Mouse (Mus musculus): ENCODE data around the gene Trim71. TPM values are rescaled to one million over a fixed set of nuclear protein-coding genes. Genes with fewer than 3 reads are reported as not detected.
A peak's percentile ranks its signal among the peaks of the same experiment; 100 is the strongest.

The Trim71 gene
- polyA plus RNA-seq, 1 experiment from 2014 or later = 1.7 TPM

- no peaks in the 10 kb centered on the region for H3K36me3 ChIP-seq
- no peak overlapping the region for H3K27ac ChIP-seq
- ATAC-seq = 0 out of 2 replicates have a peak, but pooled peaks have one; percentile 19
- H3K27me3 ChIP-seq (replicated peaks) = peaks cover 18% of the 10 kb centered on the region
- H3K9ac ChIP-seq = no peak overlapping the region
- WGBS (ENCODE audit: insufficient replicate concordance) = 15% methylated on average over 15 of the region's 15 CpGs
- no peaks in the 10 kb centered on the region for H3K9me3 ChIP-seq (replicated peaks)
- H3K4me2 ChIP-seq = no peak overlapping the region
- H3K4me1 ChIP-seq = peaks cover 36% of the 10 kb centered on the region
- no peak overlapping the region for H3K4me3 ChIP-seq
These were observed 64.2 kb downstream of the Trim71 start for GRCm38 (mm10) chr9:114499783-114500515.

GRCm38 (mm10) chr9:114498218-114498617 lies 66.0 kb downstream of the Trim71 start:
- no peak overlapping the region for H3K9ac ChIP-seq
- WGBS (ENCODE audit: insufficient replicate concordance) = 3% methylated on average over 11 of the region's 11 CpGs
- peaks cover 33% of the 10 kb centered on the region for H3K4me1 ChIP-seq
- no peak overlapping the region for H3K27ac ChIP-seq
- peaks cover 18% of the 10 kb centered on the region for H3K27me3 ChIP-seq (replicated peaks)
- H3K9me3 ChIP-seq (replicated peaks) = no peaks in the 10 kb centered on the region
- H3K4me3 ChIP-seq = no peak overlapping the region
- H3K4me2 ChIP-seq = peak overlapping the region; percentile 24; the same call in 1 of the 2 replicates
- no peaks in the 10 kb centered on the region for H3K36me3 ChIP-seq
- 0 out of 2 replicates have a peak, but pooled peaks have one; percentile 48 for ATAC-seq

- Histone ChIP-seq H3K27me3 (replicated peaks) (peaks cover 18% of the 10 kb centered on the region), H3K27ac (no peak overlapping the region), H3K4me3 (no peak overlapping the region), H3K4me1 (peaks cover 17% of the 10 kb centered on the region), H3K9ac (no peak overlapping the region), H3K9me3 (replicated peaks) (no peaks in the 10 kb centered on the region), H3K4me2 (no peak overlapping the region), H3K36me3 (no peaks in the 10 kb centered on the region)
- 57% methylated on average over 7 of the region's 7 CpGs for WGBS (ENCODE audit: insufficient replicate concordance)
- no peak for ATAC-seq
These were observed 67.7 kb downstream of the Trim71 start for GRCm38 (mm10) chr9:114496469-114496868.

- Histone ChIP-seq H3K4me2 (no peak overlapping the region), H3K27ac (no peak overlapping the region), H3K4me3 (no peak overlapping the region), H3K36me3 (no peaks in the 10 kb centered on the region), H3K4me1 (no peaks in the 10 kb centered on the region), H3K9ac (no peak overlapping the region), H3K27me3 (replicated peaks) (no peaks in the 10 kb centered on the region), H3K9me3 (replicated peaks) (no peaks in the 10 kb centered on the region)
- WGBS (ENCODE audit: insufficient replicate concordance) = 64% methylated on average over 23 of the region's 23 CpGs
- ATAC-seq = no peak
These were observed 76.5 kb downstream of the Trim71 start for GRCm38 (mm10) chr9:114487481-114488258.

- no peak for ATAC-seq
- H3K4me1 ChIP-seq = no peaks in the 10 kb centered on the region
- no peaks in the 10 kb centered on the region for H3K27me3 ChIP-seq (replicated peaks)
- H3K9ac ChIP-seq = no peak overlapping the region
- 80% methylated on average over 4 of the region's 4 CpGs for WGBS (ENCODE audit: insufficient replicate concordance)
- no peaks in the 10 kb centered on the region for H3K9me3 ChIP-seq (replicated peaks)
- no peak overlapping the region for H3K4me2 ChIP-seq
- H3K4me3 ChIP-seq = no peak overlapping the region
- no peaks in the 10 kb centered on the region for H3K36me3 ChIP-seq
- no peak overlapping the region for H3K27ac ChIP-seq
These were observed 77.4 kb downstream of the Trim71 start for GRCm38 (mm10) chr9:114486808-114487207.

GRCm38 (mm10) chr9:114484771-114485170 lies 79.4 kb downstream of the Trim71 start:
- WGBS (ENCODE audit: insufficient replicate concordance) = 63% methylated on average over 5 of the region's 5 CpGs
- ATAC-seq = no peak
- H3K36me3 ChIP-seq = no peaks in the 10 kb centered on the region

GRCm38 (mm10) chr9:114480940-114481339 lies 83.2 kb downstream of the Trim71 start:
- H3K9ac ChIP-seq = no peak overlapping the region
- H3K4me3 ChIP-seq = no peak overlapping the region
- H3K9me3 ChIP-seq (replicated peaks) = no peaks in the 10 kb centered on the region
- H3K4me1 ChIP-seq = no peaks in the 10 kb centered on the region
- ATAC-seq = no peak
- no peak overlapping the region for H3K27ac ChIP-seq
- 59% methylated on average over 3 of the region's 3 CpGs for WGBS (ENCODE audit: insufficient replicate concordance)
- H3K4me2 ChIP-seq = no peak overlapping the region
- no peaks in the 10 kb centered on the region for H3K36me3 ChIP-seq
- no peaks in the 10 kb centered on the region for H3K27me3 ChIP-seq (replicated peaks)

More at GRCm38 (mm10) chr9:114484771-114485170, 79.4 kb downstream of the Trim71 start:
- Histone ChIP-seq H3K4me2 (no peak overlapping the region), H3K9ac (no peak overlapping the region), H3K4me3 (no peak overlapping the region), H3K27me3 (replicated peaks) (no peaks in the 10 kb centered on the region), H3K4me1 (no peaks in the 10 kb centered on the region), H3K27ac (no peak overlapping the region), H3K9me3 (replicated peaks) (no peaks in the 10 kb centered on the region)

- Histone ChIP-seq H3K4me3 (no peak overlapping the region), H3K4me2 (no peak overlapping the region), H3K27ac (no peak overlapping the region), H3K36me3 (no peaks in the 10 kb centered on the region), H3K9ac (no peak overlapping the region), H3K9me3 (replicated peaks) (no peaks in the 10 kb centered on the region), H3K27me3 (replicated peaks) (no peaks in the 10 kb centered on the region), H3K4me1 (no peaks in the 10 kb centered on the region)
- no peak for ATAC-seq
- 80% methylated on average over 9 of the region's 9 CpGs for WGBS (ENCODE audit: insufficient replicate concordance)
These were observed 87.2 kb downstream of the Trim71 start for GRCm38 (mm10) chr9:114477019-114477418.

- Histone ChIP-seq H3K36me3 (peaks cover 5% of the 10 kb centered on the region), H3K27me3 (replicated peaks) (no peaks in the 10 kb centered on the region), H3K4me1 (peaks cover 17% of the 10 kb centered on the region), H3K4me2 (no peak overlapping the region), H3K9ac (no peak overlapping the region), H3K4me3 (no peak overlapping the region), H3K27ac (no peak overlapping the region), H3K9me3 (replicated peaks) (no peaks in the 10 kb centered on the region)
- WGBS (ENCODE audit: insufficient replicate concordance) = 66% methylated on average over 7 of the region's 7 CpGs
- no peak for ATAC-seq
These were observed 92.3 kb downstream of the Trim71 start for GRCm38 (mm10) chr9:114471892-114472291.

- Histone ChIP-seq H3K36me3 (peaks cover 23% of the 10 kb centered on the region), H3K4me1 (peaks cover 26% of the 10 kb centered on the region), H3K4me2 (no peak overlapping the region), H3K9ac (no peak overlapping the region), H3K9me3 (replicated peaks) (no peaks in the 10 kb centered on the region), H3K4me3 (no peak overlapping the region), H3K27me3 (replicated peaks) (no peaks in the 10 kb centered on the region), H3K27ac (no peak overlapping the region)
- no peak for ATAC-seq
- WGBS (ENCODE audit: insufficient replicate concordance) = 88% methylated on average over 4 of the region's 4 CpGs
These were observed 95.5 kb downstream of the Trim71 start for GRCm38 (mm10) chr9:114468701-114469100.

GRCm38 (mm10) chr9:114468217-114468616 lies 96.0 kb downstream of the Trim71 start:
- Histone ChIP-seq H3K36me3 (peaks cover 23% of the 10 kb centered on the region), H3K4me1 (peaks cover 26% of the 10 kb centered on the region), H3K9ac (no peak overlapping the region), H3K27me3 (replicated peaks) (no peaks in the 10 kb centered on the region), H3K4me2 (no peak overlapping the region), H3K9me3 (replicated peaks) (no peaks in the 10 kb centered on the region), H3K27ac (peak overlapping the region; percentile 34; the same call in 1 of the 2 replicates), H3K4me3 (no peak overlapping the region)
- 61% methylated on average over 5 of the region's 5 CpGs for WGBS (ENCODE audit: insufficient replicate concordance)
- peak; percentile 83 for ATAC-seq

GRCm38 (mm10) chr9:114466871-114467270 lies 97.3 kb downstream of the Trim71 start:
- ATAC-seq = peak; percentile 83
- Histone ChIP-seq H3K4me2 (peak overlapping the region; percentile 35), H3K4me3 (no peak overlapping the region)

More at GRCm38 (mm10) chr9:114466871-114467270, 97.3 kb downstream of the Trim71 start:
- Histone ChIP-seq H3K9me3 (replicated peaks) (no peaks in the 10 kb centered on the region), H3K4me1 (peaks cover 26% of the 10 kb centered on the region), H3K36me3 (peaks cover 29% of the 10 kb centered on the region), H3K9ac (no peak overlapping the region), H3K27ac (peak overlapping the region; percentile 63; the same call in 1 of the 2 replicates), H3K27me3 (replicated peaks) (no peaks in the 10 kb centered on the region)
- 34% methylated on average over 7 of the region's 7 CpGs for WGBS (ENCODE audit: insufficient replicate concordance)
